Mouse (Mus musculus) lung, postnatal 14 days (tissue): ENCODE results near the gene E030018B13Rik.
A peak's percentile ranks its signal among the peaks of the same experiment; 100 is the strongest.

Source experiments
- DNase-seq: peaks from one replicate; pipeline ENCODE4 v3.0.0; 2021

The E030018B13Rik gene

DNA sequence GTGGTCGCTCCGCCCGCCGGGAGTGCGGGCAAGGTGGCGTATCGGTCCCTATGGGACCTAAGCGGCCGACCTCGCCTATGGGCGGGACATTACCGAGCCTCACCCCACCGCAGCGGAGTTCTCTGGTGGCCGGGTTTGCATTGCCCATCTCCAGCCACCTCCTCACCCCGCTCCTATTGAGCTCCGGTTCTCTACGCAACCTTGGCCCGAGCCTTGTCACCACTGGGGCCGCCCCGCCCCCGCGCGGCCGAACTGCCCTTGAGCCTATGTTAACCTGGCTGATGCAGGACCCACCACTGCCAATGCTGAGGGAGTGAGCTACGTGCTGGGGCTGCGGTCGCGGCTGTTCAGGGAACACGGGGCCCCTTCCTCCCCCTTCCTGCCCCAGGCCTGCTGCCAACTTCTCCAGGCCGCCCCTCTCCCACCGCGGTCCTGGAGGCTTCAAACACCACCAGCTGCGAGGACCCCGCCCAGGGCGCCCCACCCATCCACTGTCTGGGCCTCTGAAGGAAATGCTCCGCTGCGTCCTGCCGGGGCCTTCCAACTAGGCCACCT, 22.8 kb downstream of the E030018B13Rik start:
- peak; percentile 82 for DNase-seq

DNA sequence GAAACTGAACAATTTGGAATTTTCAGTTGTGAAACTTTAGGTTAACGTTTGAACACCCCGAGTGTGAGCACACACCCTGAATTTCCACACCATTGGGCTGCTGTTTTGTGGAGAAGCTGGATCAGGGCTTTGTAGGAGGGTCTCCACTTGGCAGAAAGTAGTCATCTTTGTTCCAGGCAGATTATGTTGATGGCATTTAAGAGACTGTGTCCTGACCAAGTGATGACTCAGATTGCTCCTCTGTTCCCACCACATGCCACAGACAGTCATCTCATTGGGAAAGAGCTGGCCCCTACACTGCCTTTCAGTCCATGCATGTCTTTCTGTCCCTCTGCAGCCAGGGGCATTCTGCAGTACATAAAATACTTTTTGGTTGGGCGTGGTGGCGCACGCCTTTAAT, 23.7 kb downstream of the E030018B13Rik start:
- no peak for DNase-seq

DNA sequence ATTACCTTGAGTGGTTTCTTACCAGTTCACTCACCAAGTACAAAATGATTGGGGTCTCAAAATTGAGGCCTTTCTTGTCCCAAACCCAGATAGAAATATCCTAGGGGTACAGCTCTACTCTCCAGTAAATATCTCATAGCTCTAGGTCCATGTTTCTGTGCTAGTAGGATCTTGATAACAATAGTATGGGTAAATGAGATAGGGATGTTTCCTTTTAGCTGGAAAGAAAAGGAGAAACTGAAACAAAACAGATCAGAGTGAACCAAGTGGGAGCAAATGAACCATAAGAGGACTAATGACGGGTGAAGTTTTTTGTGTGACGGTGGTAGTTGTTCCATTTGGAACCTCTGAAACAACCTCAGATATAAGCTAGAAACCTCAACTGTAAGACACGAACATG, 24.4 kb downstream of the E030018B13Rik start:
- DNase-seq, result no peak

DNA sequence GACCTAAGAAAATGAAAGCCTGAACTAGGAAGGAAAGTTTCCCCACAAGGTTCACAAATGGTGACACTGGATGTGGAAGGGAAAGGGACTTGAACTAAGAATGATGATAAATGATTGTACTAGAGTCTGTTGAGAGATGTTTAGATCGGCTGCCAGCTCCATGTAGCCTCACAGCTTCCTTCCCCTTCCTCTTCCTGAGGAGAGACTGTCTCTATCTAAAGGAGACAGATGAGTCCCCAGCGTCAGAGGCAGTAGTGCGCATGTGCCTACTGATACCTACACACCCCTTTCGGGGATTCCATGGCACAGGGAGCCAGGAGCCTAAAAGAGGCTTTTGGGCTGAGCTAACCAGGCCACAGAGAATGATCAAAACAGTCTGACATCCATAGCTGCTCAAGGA, 24.8 kb downstream of the E030018B13Rik start:
- no peak for DNase-seq

DNA sequence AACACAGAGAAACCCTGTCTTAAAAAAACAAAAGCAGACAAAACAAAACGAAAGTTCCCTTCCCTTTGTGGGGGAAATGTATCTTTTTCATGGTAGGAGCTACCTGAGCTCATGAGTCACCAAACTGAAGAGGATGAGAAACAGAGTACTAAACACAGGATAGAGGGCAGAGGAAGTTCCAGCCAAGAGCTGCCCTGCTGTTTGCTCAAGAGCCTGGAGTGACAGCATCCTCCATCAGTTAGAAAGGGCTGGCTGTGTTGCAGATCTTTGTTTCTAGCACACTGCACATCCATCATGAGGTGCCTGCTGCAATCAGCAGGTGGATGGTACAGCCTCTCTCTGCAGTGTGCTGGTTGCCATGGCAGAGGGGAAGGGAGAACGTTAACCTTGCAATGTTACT, 27.3 kb downstream of the E030018B13Rik start:
- no peak for DNase-seq

DNA sequence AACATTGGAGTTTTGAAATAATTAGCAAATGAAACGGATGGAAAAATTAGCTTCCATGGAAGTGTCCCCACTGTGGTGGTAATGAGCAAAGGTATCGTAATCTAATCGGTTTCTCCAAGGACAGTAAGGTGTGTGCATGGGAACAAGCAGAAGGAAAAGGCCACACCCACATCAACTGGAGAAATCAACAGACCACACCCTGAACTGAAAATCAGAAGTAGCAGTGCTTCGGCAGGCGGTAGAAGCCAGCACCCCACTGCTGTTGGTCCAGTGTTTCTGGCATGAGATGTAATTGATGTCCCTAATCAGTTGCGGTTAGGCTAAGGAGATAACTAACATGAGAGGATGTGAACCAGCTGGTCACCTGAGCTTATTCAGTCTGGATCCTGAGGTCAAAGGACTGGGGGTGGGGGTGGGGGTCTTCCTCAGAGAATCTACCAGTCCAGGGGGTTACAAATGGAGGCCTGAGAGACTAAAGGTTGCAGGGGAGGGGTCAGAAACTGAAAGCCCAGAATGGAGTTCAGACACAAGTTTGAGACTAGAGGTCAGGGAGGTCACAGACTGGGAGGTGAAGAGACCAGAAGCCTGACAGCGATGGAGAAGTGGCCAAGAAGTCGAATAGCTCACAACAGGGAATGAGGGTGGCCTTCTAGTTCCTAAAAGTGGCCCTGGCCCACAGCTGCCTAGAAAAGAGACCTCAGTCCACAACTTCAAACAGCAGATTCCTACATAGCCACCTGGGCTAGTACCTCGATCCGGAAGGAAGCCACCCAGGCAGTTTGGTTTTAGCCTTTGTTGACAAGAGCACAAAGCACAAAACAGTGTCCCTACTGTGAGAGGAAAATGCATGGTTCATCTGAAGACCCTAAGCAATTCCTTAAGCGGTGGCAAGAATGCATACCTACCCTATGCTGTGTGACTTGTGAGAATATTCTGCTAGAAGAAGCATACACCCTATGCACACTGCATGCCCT, 31.1 kb downstream of the E030018B13Rik start:
- DNase-seq, result no peak

DNA sequence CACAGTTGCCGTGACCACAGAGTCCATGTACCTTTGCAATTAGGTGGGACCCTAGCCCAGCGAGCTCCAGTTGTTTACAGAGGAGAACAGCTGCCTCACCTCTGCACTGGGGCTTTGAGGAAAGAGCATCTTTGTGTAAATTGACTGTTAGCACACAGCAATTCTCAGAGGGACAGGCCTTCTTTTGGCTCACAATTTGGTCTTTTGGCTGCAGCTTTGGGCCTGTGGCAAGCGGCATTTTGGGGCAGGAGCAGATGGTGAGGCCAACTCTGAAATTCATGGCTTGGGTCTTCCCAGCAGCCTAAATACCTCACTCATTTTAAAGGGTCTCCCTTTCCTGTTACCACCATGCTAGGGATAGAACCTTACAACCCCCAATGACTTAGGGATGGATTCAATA, 32.5 kb downstream of the E030018B13Rik start:
- no peak for DNase-seq

DNA sequence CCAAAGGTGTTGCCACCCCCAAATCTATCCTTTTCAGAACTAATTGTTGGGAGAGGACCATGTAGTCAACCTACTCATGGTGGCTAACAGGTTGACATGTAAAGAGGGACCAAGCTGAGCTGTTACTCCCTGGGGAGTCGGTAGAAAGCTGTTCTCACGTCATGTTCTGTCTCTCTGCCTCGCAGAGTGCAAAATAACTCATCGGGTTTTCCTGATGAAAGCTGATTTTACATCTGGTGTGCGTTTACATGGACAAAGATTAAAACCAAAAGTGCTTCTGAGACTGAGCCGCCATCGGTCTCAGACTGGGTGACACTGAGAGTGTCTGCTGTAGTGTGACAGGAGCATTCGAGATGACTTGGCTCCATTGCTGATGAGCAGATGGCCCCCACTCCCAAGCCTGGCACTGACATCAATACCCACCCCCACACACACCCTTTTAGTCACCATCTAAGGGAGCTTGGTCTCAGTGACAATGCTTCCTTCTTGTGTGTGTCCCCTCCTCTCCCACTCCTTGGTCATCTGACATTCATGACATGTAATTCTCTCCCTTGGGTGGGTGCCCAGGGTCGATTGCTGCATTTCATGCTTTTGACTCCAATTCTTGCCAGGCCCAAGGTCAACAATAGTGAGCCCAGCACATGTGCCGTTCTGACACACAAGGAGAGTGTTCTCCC, 34.4 kb downstream of the E030018B13Rik start:
- no peak for DNase-seq

DNA sequence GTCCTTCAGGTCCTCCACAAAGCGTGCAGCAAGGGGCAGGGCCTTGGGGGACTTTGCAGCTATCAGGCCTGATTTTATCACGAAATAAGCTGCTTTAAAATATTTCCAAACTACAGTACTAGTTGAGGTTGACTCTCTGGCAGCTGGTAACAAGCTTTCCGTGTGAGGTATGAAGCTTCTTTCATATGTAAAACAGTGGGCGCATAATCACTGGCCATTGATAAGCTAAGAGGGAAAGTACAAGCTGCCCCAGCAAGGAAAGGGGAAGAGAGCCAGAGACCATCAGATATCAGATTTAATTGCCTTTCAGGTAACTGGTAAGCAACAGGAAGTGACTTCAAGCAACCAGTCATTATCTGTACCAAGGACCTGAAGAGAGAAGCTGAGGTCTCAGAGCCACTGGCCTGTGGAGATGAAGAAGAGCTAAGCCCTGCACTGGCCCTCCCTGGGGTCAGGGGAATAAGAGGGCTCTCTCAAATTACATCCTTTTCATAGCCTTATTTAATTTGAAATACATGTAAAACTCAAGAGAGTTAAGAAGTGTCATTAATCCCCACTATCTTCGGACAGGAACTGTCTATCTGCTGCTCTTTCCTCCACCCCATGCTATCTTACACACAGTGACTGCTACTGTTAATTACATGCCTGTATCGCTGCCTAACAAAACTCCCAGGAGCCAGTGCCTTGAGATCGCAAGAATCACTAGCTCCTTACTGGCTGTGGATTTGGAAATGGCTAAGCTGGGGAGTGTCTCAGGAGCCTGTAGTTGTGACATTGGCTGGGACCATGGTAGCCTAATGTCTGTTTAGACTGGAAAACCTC, 35.6 kb downstream of the E030018B13Rik start:
- DNase-seq, result no peak

DNA sequence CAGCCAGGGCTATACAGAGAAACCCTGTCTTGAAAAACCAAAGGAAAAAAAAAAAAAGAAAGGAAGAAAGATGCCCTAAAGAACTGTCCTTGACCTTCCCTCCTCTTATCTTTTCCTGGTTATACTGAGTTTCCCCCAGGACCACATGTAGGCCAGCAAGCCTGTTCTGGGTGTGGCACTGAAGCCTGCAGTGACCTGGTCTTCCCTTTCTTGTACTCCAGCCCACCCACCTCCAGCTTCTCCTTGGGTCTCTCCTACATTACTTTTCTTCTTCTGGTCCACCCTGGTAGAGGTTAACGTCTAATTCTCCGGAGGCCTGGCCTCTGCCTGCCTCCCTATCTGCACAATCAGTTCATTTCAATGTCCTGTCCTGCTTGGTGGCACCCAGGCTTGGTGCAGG, 38.8 kb downstream of the E030018B13Rik start:
- DNase-seq, result no peak

DNA sequence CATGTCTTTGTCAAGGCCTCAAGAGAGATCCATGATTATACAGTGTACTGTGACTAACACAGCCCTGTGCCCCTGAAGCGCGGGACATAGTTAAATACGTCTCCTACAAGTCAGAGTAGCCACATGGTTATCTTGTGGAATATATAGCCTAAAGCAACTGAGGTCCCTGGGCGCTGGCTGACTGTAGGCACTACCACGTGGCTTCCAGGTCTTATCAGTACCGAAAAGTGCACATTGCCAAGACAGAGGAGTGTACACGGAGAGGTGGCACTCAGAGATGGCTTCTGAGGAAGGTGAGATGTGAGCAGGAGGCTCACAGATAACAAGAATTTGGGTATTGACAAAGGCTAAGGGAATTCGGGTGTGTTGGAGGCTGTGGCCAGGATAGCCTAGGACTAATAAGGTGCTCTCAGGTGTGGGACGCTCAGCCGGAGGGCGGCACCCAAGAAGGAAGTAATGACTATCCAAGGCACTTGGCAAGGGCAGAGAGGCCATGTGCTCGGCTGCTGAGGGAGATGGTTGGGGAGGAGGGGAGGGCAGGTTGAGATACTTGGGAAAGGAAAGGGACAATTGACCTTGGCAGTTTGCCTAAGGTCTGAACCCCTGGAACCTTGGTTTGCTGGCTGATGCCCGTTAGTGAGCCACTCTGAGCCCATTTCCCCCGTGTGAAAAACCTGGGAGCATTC, 39.6 kb downstream of the E030018B13Rik start:
- no peak for DNase-seq

DNA sequence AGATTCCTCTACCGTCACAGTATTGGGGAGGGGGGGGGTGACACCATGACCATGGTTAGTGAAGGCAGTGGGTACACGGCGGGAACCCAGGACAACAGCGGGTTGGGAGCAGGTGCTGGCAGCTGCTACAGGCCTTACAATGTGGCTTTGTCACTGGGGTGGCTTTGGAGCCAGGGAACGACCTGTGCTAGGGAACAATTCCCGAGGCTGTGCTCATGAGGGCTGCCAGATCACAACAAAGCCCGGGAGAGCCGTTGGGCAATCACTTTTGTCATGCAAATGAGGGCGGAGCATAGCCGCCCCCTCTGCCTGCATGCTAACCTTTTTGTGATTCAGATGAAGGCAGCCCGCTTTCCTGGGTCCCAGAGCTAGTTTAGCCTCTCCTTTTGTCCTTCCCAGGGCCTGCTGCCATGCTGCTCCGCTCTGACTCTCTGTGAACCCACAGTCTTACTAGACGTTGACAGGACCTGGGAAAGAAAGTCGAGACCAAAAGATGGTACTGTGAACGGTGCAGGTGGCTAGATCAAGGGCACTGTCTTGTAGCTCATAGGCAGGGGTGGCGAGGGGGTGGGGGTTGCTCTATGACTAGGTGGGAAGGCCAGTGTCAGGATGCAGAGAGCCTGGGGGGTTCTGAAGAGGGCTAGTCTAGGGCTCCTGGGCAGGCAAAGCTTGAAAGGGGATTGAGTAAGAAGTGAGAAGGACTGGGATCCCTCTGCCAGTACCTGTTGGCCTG, 40.5 kb downstream of the E030018B13Rik start:
- DNase-seq, result no peak

DNA sequence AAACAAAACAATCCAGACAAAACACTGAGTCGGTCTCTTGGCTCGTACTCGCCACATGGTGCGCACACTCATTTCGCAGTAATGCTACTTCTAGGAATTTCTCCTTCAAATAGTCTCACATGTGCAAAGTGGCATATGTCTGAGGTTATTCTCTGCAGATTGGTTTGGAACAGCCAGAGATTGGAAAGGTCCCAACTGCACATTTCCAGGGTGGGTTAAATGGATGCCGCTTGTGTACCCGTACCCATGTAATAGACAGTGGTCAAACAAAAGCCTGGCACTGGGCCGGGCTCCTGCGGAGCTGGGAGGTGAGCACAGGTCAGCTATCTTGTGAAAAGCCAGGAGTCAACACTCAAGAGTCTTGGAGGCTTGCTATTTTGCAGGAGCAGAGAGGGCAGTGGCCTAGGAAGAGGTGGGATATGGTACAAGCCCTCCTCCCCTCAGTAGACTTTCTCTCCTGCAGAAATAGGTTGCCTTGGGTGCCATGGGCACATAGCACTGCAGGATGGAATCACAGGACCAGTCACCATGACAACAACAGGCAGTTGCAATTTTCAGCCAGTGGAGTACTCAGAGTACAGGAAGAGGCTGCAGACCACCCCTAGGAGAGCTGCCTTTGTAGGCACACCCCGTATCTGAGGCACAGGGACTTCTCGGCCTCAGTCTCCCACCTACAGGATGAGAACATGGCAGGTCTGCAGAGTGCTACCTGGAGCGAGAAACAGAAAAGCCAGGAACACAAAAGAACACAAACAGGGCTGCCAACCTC, 41.4 kb downstream of the E030018B13Rik start:
- DNase-seq, result no peak

DNA sequence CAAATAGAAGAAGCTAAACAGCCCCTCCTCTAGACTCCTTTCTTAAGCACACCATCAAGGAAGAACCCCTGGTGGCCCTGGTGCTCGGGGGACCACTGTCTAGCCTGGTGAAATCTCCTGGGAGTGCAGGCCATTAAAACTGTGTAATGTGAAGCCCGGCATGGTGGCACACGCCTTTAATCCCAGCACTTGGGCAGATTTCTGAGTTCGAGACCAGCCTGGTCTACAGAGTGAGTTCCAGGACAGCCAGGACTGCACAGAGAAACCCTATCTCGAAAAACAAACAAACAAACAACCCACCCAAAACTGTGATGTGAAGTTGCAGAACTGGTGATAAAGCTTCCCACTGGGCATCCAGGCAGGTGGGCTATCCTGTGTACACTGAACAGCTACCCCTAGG, 47.0 kb downstream of the E030018B13Rik start:
- no peak for DNase-seq

DNA sequence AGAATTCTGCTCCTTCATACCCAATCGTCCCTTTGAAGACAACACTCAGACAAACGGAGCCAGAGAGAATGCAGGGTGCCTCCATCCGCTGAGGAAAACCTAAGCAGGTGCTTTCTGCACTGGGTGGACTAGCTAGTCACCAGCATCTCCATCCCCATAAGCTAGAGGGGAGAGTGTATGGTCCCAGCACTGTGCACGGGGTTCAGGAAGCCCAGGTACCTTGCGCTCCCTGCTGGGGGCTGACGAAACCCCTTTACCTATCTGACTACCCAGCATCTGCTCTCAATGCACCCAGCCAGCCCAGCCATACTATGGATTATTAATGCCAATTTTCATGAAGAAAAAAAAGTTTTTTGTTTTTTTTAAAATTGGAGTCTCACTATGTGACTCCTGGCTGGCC, 47.5 kb downstream of the E030018B13Rik start:
- DNase-seq, result no peak

DNA sequence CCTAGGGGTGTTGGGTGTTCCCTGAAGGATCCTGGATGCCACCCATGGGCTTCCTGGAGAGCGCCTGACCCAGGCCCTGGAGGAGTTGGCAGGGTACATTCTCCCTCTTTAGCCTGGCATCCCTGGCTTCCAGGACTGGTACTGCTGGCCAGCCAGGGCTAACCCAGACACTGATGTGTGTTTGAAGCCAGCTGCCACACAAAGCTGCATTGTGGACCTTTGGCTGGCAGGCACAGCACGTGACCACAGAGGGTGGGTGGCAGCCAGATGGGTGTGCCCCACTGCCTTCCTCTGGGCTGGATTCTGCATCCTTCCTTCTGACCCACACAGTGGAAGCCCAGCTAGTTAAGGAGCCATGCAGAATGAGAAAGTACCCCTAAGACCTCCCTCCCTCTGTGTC, 48.5 kb downstream of the E030018B13Rik start:
- DNase-seq, result peak; percentile 63

DNA sequence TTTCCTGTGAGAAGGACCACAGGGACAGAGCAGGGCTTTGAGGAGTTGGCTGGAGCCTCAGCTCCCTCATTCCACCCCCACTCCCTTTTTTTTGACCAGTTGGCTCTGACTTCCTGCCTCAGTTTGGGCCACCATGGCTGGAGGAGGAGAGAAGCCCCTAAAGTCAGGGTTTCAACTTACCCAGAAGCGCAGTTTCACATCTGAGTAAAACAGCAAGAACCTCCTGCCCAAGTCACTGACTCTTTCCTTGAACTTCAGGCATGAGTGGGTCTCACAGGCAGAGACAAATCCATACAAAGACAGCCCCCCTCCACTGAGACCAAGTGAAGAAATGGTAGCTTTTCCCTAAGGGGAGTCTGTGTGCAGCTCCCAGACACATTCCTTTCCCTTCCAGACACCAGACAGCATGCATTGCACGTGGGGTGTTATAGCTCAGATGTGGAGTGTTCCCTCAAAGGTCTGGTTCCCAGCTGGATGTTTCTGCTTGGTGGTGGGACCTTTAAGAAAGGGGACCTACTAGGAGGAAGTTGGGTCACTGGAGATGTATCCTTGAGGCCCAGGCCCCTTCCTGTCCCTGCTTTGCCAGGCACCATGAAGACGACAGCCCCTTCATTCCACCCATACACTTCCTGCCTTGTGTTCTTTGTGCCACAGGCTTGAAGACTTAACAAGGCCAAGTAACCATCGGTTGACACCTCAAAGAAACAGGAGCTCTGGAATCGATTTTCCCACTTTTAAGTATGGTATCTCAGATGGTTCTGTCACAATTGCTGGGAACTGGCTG, 49.2 kb downstream of the E030018B13Rik start:
- no peak for DNase-seq

DNA sequence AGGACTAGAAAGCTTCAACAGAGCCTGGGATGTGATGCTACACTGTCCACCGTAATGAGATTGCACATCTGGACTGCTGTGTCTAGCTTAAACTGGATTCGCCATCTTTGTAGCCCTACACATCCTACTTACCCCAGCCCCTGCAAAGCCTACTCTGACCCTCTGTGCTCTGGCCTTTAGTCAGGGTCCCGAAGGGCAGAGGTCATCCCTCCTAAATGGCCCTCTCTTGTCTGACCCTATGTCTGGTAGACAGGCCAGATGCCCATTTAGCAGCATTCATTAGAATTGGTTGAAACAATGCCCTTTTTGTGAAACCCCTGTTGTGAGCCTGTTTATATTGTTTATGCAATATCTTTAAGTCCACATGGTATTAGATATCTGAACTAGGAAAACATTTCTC, 53.3 kb downstream of the E030018B13Rik start:
- no peak for DNase-seq
